Mouse (Mus musculus): ENCODE data around the gene Phf19.

Phf19 gene

GRCm38 (mm10) chr2:34895503-34896113 is 18.2 kb downstream of the Phf19 start:
- no peak for DNase-seq

- no peak for DNase-seq
Measured at GRCm38 (mm10) chr2:34893950-34894349, 19.9 kb downstream of the Phf19 start.

- no peak for DNase-seq
Measured at GRCm38 (mm10) chr2:34884186-34884585, 29.6 kb downstream of the Phf19 start.

DNA sequence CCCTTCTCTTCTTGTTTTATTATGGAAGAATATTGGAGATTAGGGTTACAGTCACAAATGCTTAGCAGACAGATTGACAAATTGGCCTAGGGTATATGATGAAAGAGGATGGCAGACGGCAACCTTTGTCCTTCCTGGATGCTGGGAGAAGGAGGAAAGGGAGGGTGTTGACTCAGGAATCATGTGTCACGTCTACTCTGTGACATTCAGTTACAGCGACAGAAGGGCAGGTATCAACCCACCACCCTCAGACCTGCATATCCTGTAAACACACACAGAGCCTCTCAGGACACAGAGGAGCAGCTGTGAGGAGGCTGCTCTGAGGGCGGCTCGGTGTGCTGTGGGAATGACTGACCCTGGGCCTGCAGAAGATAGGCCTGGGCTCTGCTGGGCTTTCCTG is 30.6 kb downstream of the Phf19 start:
- DNase-seq, result no peak

DNA sequence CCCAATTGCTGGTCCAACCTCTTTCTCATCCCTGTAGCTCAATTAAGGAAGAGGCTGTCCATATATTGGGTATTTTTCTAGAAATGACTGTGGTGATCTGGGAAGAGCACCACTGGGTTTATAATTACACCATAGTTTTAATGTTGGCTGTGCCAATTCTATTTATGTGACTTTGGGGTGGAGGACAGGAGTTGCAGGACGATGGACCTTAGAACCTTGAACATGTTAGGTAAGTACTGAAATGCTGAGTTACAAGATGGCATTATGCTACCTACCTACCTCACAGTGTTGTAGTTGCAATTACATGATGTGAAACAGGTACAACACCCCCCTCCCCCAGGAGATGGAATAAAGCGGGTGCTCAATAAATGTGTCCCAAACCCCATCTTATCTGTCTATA is 31.1 kb downstream of the Phf19 start:
- DNase-seq, result no peak

DNA sequence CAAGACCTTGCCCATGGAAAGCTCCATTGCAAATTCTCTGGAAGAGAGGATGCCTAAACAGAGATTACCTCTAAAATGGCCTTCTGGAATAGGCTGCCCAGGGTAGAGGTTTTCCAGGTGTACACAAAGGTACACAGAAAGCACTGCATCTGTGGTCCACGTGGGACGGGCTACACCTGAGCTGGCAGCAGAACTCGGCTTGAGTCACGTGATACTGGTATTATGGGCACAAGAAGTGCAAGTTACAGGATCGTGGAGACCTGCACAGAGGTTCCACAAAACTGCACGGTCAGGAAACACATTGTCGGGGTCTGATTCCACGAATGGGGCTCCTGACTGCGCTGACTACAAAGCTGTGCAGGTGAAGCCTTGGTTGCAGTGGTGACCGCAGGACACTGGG is 33.8 kb downstream of the Phf19 start:
- no peak for DNase-seq

DNA sequence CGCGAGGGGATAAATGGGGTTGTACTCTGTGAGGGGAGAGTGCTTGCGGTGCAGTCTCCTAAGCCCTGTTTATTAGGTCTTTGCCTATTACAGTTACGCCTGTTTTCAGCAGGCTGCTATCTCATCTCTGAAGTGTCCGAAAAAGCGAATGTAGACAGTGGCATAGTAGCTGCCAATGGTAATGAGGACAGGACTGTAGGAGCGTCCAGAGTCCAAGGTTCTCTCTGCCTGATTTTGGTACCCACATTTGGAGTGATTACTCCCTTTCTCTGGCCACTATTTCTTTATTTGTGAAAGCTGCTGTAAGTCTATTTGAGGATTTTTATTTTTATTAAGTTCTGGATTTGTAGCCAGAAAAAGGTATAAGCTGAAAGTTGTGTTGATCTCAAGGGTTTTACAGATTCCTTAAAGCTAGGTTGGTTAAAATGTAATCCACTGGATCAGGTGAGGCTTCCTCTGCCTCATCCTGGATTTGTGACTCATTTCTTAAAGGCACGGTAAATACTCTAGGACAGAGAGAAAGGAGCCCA is 38.9 kb downstream of the Phf19 start, which contains the start of gene Psmd5:
Gene Psmd5 (minus strand): TSS at position 153 of the 530 bp plus-strand sequence.
- DNase-seq, result no peak

GRCm38 (mm10) chr2:34874271-34874670 is 39.6 kb downstream of the Phf19 start, which contains the start of gene Cutal:
Gene Cutal, plus strand, starts transcription at chr2:34874396.
- peak; percentile 68 to 77 for DNase-seq

DNA sequence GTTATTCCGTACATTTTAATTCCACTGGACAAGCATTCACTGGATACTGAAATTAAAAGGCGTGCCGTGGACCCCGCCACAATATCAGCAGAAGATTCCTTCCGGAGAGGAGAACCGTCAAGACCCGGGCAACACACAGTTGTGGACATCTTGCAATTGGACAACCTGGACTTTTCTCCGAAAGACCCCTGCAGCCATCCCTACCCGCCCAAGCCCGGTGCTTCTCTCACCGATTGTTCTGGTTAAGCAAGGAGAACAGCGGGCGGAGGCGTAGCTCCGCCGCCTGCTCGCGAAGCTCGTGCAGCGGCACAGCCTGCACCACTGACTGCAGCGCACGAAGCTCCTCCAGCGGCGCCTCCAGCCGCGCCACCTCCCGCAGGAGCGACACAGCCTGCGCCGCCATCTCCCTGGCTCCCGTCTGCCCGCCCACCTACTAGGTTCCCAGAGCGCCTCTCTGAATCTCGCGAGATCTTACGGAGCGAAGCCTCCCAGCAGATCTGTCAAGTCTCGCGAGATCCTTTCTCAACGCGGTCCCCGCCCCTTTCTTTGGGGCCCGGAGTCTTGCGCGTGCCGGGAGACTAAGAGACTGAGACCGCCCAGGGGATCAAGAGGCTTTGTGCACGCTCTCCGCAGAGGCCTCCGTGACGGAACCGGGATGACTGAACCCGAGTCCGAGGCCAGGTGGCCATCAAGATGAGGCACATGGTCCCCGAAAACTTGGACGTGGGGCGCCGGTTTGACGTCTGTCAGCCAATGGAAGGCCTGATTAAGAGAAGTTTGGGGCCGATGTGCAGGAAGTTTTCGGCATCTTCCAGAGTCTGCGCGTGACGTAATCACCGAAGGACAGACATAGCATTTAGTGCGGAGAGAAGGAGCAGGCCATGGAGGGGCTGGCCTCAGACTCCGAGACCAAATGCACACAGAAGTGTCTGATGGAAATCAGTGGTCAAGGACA is 43.0 kb downstream of the Phf19 start:
- peak; percentile 96 to 97 for DNase-seq

GRCm38 (mm10) chr2:34869680-34870079 is 44.1 kb downstream of the Phf19 start:
- DNase-seq, result peak in 1 of 2 experiments; percentile 13

DNA sequence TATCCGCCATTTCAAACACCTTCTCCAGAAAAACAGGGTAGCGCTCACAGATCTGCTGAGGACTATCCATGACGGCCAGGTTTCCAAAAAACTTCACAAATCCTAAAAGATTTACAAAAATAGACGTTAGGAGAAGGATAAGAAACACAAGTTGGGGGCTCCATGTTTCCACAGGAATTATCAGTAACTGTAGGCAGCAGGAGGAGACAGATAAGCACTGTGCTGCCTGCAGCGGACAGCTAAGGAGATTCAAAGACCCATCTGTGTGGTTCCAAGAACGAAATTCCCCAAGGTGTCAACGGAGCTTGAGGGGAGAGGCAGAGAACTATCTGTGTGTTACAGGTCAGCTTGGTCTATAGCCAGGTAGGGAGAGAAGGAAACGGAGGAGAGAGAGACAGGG is 56.1 kb downstream of the Phf19 start:
- DNase-seq, result no peak

GRCm38 (mm10) chr2:34855265-34855664 is 58.6 kb downstream of the Phf19 start:
- DNase-seq, result peak in 1 of 2 experiments; percentile 8

DNA sequence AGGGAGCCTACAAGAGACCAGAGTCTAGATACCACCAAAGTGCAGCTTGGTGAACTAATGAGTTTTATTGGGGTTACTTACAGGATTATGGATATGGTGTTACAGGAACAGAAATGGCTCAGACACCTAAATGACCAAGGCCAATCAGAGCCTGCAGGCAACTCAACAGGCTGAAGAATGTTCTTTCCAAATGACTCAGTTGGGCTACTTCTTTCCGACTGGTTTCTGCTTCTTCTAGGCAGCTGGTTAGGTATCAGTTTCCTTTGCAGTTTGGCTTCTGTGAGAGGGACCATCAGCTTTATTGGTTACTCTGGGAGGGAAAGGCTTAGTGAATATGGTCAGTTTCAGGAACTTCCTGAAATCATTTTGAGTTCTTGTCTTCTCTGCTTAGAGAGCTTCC is 66.1 kb downstream of the Phf19 start:
- no peak for DNase-seq

Measured in lung, adult 18-20 months (tissue).